Mouse (Mus musculus) testis, adult 2 months (tissue): ENCODE data around the gene Hpca.

Experiments used
- CTCF ChIP-seq: fragments of 200-500 bp; IDR thresholded peaks from 2 replicates; pipeline ENCODE4 v1.5.1; 2012; ENCODE audit warnings: low read depth, mild to moderate bottlenecking, inconsistent platforms, low read length, moderate library complexity; ENCODE audit not compliant: control insufficient read depth, insufficient read depth, insufficient replicate concordance
- POLR2A ChIP-seq: fragments of 200-500 bp; IDR thresholded peaks from 2 replicates; pipeline ENCODE4 v1.6.1; 2012; ENCODE audit warnings: low read depth, mild to moderate bottlenecking, inconsistent platforms, low read length, moderate library complexity; ENCODE audit not compliant: control insufficient read depth

DNA sequence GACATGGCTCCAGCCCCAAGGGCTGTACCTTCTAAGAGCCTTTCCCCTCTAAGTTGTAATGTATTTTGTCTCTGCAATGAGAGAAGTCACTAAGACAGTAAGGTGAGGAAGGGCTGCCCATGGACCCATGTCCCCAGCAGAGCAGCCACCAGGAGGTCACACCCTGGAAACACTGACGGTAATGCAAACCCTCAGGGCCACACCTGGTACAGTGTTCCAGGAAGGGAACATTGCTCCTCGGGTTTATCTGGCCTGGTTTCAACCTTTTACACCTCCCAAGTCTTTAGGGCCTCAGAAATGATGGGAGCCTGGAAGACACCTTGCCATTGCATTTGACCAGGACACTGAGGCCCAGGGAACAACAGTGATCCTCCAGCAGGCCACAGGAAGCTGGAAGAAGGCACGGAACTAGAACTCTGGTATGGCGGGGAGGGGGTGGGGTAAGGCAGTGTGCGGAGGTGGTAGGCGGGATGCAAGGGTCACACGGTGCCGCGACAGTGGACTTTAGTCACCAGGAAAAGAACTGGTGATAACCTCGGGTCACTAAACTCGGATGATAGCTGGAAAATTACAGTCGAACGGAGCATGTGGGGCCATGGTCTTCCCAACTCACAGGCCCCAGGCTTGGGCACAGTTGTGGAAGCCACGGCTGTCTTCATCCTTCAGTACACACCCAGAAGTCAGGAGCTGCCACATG is 19.6 kb downstream of the Hpca start:
- no peak for TF ChIP-seq CTCF
- no peak for TF ChIP-seq POLR2A
